Mouse (Mus musculus) limb, embryonic 11.5 days (tissue): ENCODE measurements around the gene Stk16. TPM values are rescaled to one million over a fixed set of nuclear protein-coding genes. Genes with fewer than 3 reads are reported as not detected.

ENCODE experiments used
- ATAC-seq: fragments of 200-750 bp; cut with Nextera tagmentation; 2 replicates; pipeline ENCODE4 v1.8.0; 2017; ENCODE audit warnings: low read depth; ENCODE audit not compliant: insufficient number of reproducible peaks, low FRiP score, low TSS enrichment
- DNase-seq: peaks from one replicate; pipeline ENCODE4 v3.0.0-alpha.2; 2015; ENCODE audit warnings: low spot score
- H3K27ac ChIP-seq: fragments of 300-500 bp; sonication (generic); replicated peaks from 2 replicates; pipeline ENCODE4 v1.5.1; 2014; ENCODE audit warnings: low read depth, mild to moderate bottlenecking, low read length
- H3K27me3 ChIP-seq: fragments of 300-500 bp; sonication (generic); 2 replicates; pipeline ENCODE4 v1.6.1; 2014; ENCODE audit warnings: mild to moderate bottlenecking, low read length, mixed read lengths; ENCODE audit not compliant: control insufficient read depth, insufficient read depth
- H3K36me3 ChIP-seq: fragments of 300-500 bp; sonication (generic); 2 replicates; pipeline ENCODE4 v1.6.1; 2014; ENCODE audit warnings: mild to moderate bottlenecking, low read length, moderate library complexity, mixed read lengths; ENCODE audit not compliant: control insufficient read depth, insufficient read depth
- H3K4me1 ChIP-seq: fragments of 300-500 bp; sonication (generic); 2 replicates; pipeline ENCODE4 v1.6.1; 2014; ENCODE audit warnings: low read length, mixed read lengths; ENCODE audit not compliant: control insufficient read depth, insufficient read depth
- H3K4me2 ChIP-seq: fragments of 300-500 bp; sonication (generic); 2 replicates; pipeline ENCODE4 v1.6.1; 2014; ENCODE audit warnings: low read depth, mild to moderate bottlenecking, moderate library complexity; ENCODE audit not compliant: severe bottlenecking
- H3K4me3 ChIP-seq: fragments of 300-500 bp; sonication (generic); 2 replicates; pipeline ENCODE4 v1.5.1; 2014; ENCODE audit warnings: low read depth, low read length
- H3K9ac ChIP-seq: fragments of 300-500 bp; sonication (generic); 2 replicates; pipeline ENCODE4 v1.6.1; 2014; ENCODE audit warnings: mild to moderate bottlenecking, low read length
- H3K9me3 ChIP-seq: fragments of 300-500 bp; sonication (generic); 2 replicates; pipeline ENCODE4 v1.6.1; 2016; ENCODE audit warnings: low read length; ENCODE audit not compliant: control insufficient read depth
- WGBS: fragments of 180-500 bp; shearing (Covaris S2); extraction: QIAGEN DNeasy Blood & Tissue Kit; methylation state at CpG from one replicate; pipeline ENCODE4 v1.1.7; 2014; 5-methylcytosine and 5-hydroxymethylcytosine counted together
- polyA plus RNA-seq: library from polyadenylated mRNA; unstranded; fragments of >200 nt; fragmentation: Nextera tagmentation; extraction: Ambion mirVana; gene quantifications from 2 replicates; pipeline ENCODE4 v1.2.1, GENCODE M21; 2014

Gene Stk16
- polyA plus RNA-seq, 1 experiment from 2014 or later, result 132 TPM

DNA sequence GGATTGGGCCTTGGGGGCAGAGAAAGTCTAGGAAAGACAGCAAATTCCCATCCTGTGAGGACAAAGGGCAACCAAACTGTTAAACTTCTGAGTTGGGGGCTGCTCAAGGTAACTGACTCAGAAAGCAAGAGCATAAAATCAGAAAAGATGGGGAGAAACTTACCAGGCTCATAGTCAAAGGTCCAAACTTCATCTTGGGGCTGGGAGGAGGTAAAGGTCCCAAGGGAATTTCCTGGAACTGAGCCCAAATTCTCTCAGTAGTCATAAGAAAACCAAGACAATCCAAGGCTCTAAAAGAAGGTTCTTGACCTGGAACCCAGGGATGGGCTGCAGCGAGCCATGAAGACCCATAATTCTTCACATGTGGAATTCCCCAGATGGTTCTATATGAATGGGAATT, 9.4 kb upstream of the Stk16 start:
- 86% methylated on average over 1 of the region's 1 CpGs for WGBS
- ATAC-seq, result no peak
- Histone ChIP-seq H3K27ac (no peak overlapping the region), H3K9ac (no peak overlapping the region), H3K4me1 (no peaks in the 10 kb centered on the region), H3K4me2 (no peak overlapping the region), H3K36me3 (peaks cover 7% of the 10 kb centered on the region; the same call in 1 of the 2 replicates), H3K9me3 (no peaks in the 10 kb centered on the region), H3K4me3 (no peak overlapping the region), H3K27me3 (no peaks in the 10 kb centered on the region)
- DNase-seq, result no peak

DNA sequence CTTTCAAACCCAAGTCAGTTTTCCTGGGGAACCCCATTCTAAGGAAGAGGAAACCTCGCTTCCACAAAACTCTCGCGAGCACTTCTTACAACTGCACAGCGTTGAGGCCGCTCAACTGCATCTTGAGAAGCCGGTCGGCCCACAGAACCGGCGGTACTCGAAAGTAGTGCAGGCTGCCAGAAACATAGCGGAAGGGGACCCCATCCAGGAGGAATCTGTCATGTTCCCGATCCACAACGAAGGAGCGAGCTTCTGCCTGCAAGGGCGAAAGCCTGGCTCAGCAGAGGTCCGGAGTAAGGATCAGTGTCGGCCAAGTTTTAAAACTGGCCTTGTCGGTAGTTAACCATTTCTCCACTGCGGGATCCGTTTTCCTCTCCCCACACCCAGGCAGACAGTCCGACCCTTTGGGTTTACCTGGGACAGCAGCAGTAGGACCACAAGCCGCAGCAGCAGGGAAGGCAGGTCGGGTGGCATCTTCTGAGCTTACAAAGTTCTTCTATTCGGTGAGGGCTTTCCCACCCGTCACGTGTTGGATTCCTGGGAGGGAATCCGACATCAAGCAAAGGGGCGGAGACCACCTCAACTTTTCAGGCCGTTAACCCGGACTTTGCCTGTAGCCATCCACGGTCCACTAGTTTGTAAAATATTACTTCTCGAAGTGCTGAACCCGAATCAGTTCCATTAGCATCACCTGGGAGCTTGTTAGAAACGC, 1.5 kb upstream of the Stk16 start:
- Histone ChIP-seq H3K9me3 (no peaks in the 10 kb centered on the region), H3K4me3 (peak overlapping the region; percentile 31), H3K27me3 (no peaks in the 10 kb centered on the region), H3K4me1 (peaks cover 9% of the 10 kb centered on the region), H3K9ac (peak overlapping the region; percentile 55), H3K36me3 (no peaks in the 10 kb centered on the region; the same call in 1 of the 2 replicates), H3K4me2 (peak overlapping the region; percentile 56), H3K27ac (no peak overlapping the region)
- 15% methylated on average over 34 of the region's 34 CpGs for WGBS
- peak; percentile 47 for DNase-seq
- no peak for ATAC-seq

GRCm38 (mm10) chr1:75211141-75211708, 587 bp downstream of the Stk16 start:
- Histone ChIP-seq H3K27me3 (no peaks in the 10 kb centered on the region), H3K9ac (peak overlapping the region; percentile 80), H3K9me3 (no peaks in the 10 kb centered on the region), H3K4me3 (peak overlapping the region; percentile 79), H3K27ac (no peak overlapping the region), H3K36me3 (peaks cover 5% of the 10 kb centered on the region; the same call in 1 of the 2 replicates), H3K4me2 (peak overlapping the region; percentile 78), H3K4me1 (peaks cover 9% of the 10 kb centered on the region)
- WGBS, result 13% methylated on average over 17 of the region's 17 CpGs
- no peak for ATAC-seq
- DNase-seq, result no peak

DNA sequence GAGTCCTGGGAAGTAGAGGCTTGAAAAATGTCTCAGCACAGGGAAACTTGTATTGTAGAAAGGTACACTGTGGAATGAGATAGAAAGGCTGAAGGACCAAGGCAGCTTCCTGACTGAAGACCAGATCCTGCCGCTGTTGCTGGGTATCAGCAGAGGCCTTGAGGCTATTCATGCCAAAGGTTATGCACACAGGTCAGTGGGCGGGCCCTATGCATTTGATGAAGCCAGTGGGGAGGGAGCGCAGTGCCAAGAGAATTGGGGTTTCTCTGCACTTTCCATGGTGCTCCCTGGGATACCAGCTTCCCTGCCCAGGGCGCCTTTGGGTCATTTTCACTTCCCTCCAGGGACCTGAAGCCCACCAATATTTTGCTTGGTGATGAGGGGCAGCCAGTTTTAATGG, 1.9 kb downstream of the Stk16 start:
- peaks cover 9% of the 10 kb centered on the region for H3K4me1 ChIP-seq
- ATAC-seq, result no peak

GRCm38 (mm10) chr1:75213096-75213495, 2.5 kb downstream of the Stk16 start:
- peaks cover 5% of the 10 kb centered on the region; the same call in 1 of the 2 replicates for H3K36me3 ChIP-seq
- H3K27me3 ChIP-seq, result peaks cover 10% of the 10 kb centered on the region
- no peak overlapping the region for H3K27ac ChIP-seq
- H3K4me3 ChIP-seq, result no peak overlapping the region
- peaks cover 11% of the 10 kb centered on the region for H3K4me1 ChIP-seq
- no peaks in the 10 kb centered on the region for H3K9me3 ChIP-seq
- no peak overlapping the region for H3K4me2 ChIP-seq
- DNase-seq, result no peak
- 87% methylated on average over 7 of the region's 7 CpGs for WGBS
- no peak overlapping the region for H3K9ac ChIP-seq
- no peak for ATAC-seq

More for the DNA sequence above, 1.9 kb downstream of the Stk16 start:
- Histone ChIP-seq H3K4me2 (no peak overlapping the region), H3K27me3 (peaks cover 5% of the 10 kb centered on the region), H3K27ac (no peak overlapping the region), H3K36me3 (peaks cover 5% of the 10 kb centered on the region; the same call in 1 of the 2 replicates), H3K9me3 (no peaks in the 10 kb centered on the region), H3K4me3 (no peak overlapping the region), H3K9ac (no peak overlapping the region)
- no peak for DNase-seq
- WGBS, result 88% methylated on average over 4 of the region's 4 CpGs

DNA sequence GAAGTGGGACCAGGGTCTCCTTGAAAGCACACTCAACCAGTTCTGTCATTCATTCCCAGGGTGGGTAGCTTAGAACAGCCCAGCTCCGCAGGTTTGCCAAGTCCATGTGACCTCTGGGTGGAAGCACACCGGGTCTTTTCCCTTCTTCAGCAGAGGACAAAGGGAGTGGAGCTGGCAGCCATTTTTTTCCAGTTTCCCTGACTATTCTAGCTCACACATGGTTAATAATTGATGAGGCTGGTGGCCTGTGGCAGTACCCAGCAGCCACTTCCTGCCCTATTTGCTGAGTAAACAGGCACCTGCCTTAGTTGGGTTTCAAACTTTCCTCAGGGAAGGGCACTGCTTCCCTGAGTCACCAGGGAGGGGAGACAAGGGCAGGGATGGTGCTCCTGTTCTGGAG, 3.8 kb downstream of the Stk16 start:
- WGBS, result 89% methylated on average over 2 of the region's 2 CpGs
- Histone ChIP-seq H3K4me3 (no peak overlapping the region), H3K4me2 (no peak overlapping the region)

GRCm38 (mm10) chr1:75214886-75215285, 4.2 kb downstream of the Stk16 start:
- ATAC-seq (no peak), DNase-seq (no peak)
- H3K36me3 ChIP-seq, result peaks cover 5% of the 10 kb centered on the region; the same call in 1 of the 2 replicates
- H3K9ac ChIP-seq, result no peak overlapping the region
- H3K4me3 ChIP-seq, result no peak overlapping the region
- 77% methylated on average over 5 of the region's 5 CpGs for WGBS
- peaks cover 28% of the 10 kb centered on the region for H3K27me3 ChIP-seq
- H3K9me3 ChIP-seq, result no peaks in the 10 kb centered on the region
- H3K4me1 ChIP-seq, result peaks cover 24% of the 10 kb centered on the region
- H3K4me2 ChIP-seq, result no peak overlapping the region
- no peak overlapping the region for H3K27ac ChIP-seq

More for the DNA sequence above, 3.8 kb downstream of the Stk16 start:
- H3K4me1 ChIP-seq, result peaks cover 22% of the 10 kb centered on the region
- peaks cover 24% of the 10 kb centered on the region for H3K27me3 ChIP-seq
- ATAC-seq (no peak), DNase-seq (no peak)
- no peak overlapping the region for H3K9ac ChIP-seq
- no peaks in the 10 kb centered on the region for H3K9me3 ChIP-seq
- H3K36me3 ChIP-seq, result peaks cover 5% of the 10 kb centered on the region; the same call in 1 of the 2 replicates
- no peak overlapping the region for H3K27ac ChIP-seq

- 90% methylated on average over 9 of the region's 9 CpGs for WGBS
- no peak overlapping the region for H3K4me3 ChIP-seq
These were observed 5.1 kb downstream of the Stk16 start for GRCm38 (mm10) chr1:75215785-75216184.

More at GRCm38 (mm10) chr1:75215785-75216184, 5.1 kb downstream of the Stk16 start:
- Histone ChIP-seq H3K4me2 (no peak overlapping the region), H3K36me3 (peaks cover 5% of the 10 kb centered on the region; the same call in 1 of the 2 replicates), H3K27me3 (peaks cover 37% of the 10 kb centered on the region), H3K4me1 (peaks cover 19% of the 10 kb centered on the region), H3K9ac (no peak overlapping the region), H3K27ac (no peak overlapping the region), H3K9me3 (no peaks in the 10 kb centered on the region)
- no peak for DNase-seq
- ATAC-seq, result no peak
